Mouse (Mus musculus) cerebellum, adult 2 months (tissue): ENCODE measurements around the gene Plcg1.

Experiments used
- CTCF ChIP-seq: fragments of 200-500 bp; IDR thresholded peaks from 2 replicates; pipeline ENCODE4 v1.5.1; 2011; ENCODE audit warnings: low read depth, mild to moderate bottlenecking, control low read depth, low read length, moderate library complexity, borderline replicate concordance; ENCODE audit not compliant: insufficient read depth
- POLR2A ChIP-seq: fragments of 200-500 bp; IDR thresholded peaks from 2 replicates; pipeline ENCODE4 v1.6.1; 2011; ENCODE audit warnings: low read length, control low read depth, borderline replicate concordance; ENCODE audit not compliant: insufficient read depth

DNA sequence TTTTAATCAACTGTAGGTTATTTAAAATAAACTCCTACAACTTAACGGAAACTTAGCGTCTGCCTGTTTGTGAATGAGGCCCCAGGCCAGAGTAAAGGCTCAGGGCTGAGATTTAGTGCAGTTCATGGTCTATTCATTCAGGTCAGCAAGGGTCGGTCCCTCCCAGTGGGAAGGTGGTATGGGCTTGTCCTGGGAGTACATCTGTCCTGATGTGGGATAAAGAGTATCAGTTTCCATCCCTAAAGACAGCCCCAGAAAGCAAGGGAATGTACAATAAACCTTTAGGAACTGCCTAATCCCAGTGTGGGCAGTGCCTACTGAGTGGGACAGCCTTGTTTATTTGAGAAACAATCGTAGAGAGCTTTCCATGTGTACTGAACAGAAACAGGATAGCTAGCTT is 8.4 kb upstream of the Plcg1 start:
- TF ChIP-seq CTCF (no peak), POLR2A (no peak)
